Mouse (Mus musculus) heart, embryonic 11.5 days (tissue): ENCODE measurements around the gene 1700029I15Rik. TPM values are rescaled to one million over a fixed set of nuclear protein-coding genes. Genes with fewer than 3 reads are reported as not detected.

Experiments used
- ATAC-seq: fragments of 200-750 bp; cut with Nextera tagmentation; replicated peaks from 2 replicates; pipeline ENCODE4 v1.8.0; 2017; ENCODE audit warnings: moderate library complexity; ENCODE audit not compliant: insufficient number of reproducible peaks, low FRiP score, low TSS enrichment
- H3K27ac ChIP-seq: fragments of 300-500 bp; sonication (generic); 2 replicates; pipeline ENCODE4 v1.5.1; 2014; ENCODE audit warnings: mild to moderate bottlenecking, low read depth, low read length
- H3K27me3 ChIP-seq: fragments of 300-500 bp; sonication (generic); 2 replicates; pipeline ENCODE4 v1.6.1; 2014; ENCODE audit warnings: mild to moderate bottlenecking, low read length, mixed read lengths; ENCODE audit not compliant: control insufficient read depth, insufficient read depth
- H3K36me3 ChIP-seq: fragments of 300-500 bp; sonication (generic); 2 replicates; pipeline ENCODE4 v1.6.1; 2014; ENCODE audit warnings: mild to moderate bottlenecking, low read length, moderate library complexity, mixed read lengths; ENCODE audit not compliant: control insufficient read depth, insufficient read depth
- H3K4me1 ChIP-seq: fragments of 300-500 bp; sonication (generic); 2 replicates; pipeline ENCODE4 v1.6.1; 2014; ENCODE audit warnings: low read length; ENCODE audit not compliant: control insufficient read depth, insufficient read depth
- H3K4me2 ChIP-seq: fragments of 300-500 bp; sonication (generic); 2 replicates; pipeline ENCODE4 v1.6.1; 2014; ENCODE audit warnings: mild to moderate bottlenecking, moderate library complexity
- H3K4me3 ChIP-seq: fragments of 300-500 bp; sonication (generic); 2 replicates; pipeline ENCODE4 v1.5.1; 2014; ENCODE audit warnings: low read depth, low read length
- H3K9ac ChIP-seq: fragments of 300-500 bp; sonication (generic); 2 replicates; pipeline ENCODE4 v1.6.1; 2014; ENCODE audit warnings: mild to moderate bottlenecking, low read depth, low read length, moderate library complexity
- H3K9me3 ChIP-seq: fragments of 300-500 bp; sonication (generic); replicated peaks from 2 replicates; pipeline ENCODE4 v1.6.1; 2016; ENCODE audit warnings: low read length; ENCODE audit not compliant: control insufficient read depth
- WGBS: fragments of 180-500 bp; shearing (Covaris S2); extraction: QIAGEN DNeasy Blood & Tissue Kit; methylation state at CpG from one replicate; pipeline ENCODE4 v1.1.7; 2014; ENCODE audit not compliant: insufficient replicate concordance; 5-methylcytosine and 5-hydroxymethylcytosine counted together
- polyA plus RNA-seq: library from polyadenylated mRNA; unstranded; fragments of >200 nt; fragmentation: Nextera tagmentation; extraction: Ambion mirVana; gene quantifications from 2 replicates; pipeline ENCODE4 v1.2.1, GENCODE M21; 2014

Gene 1700029I15Rik
- polyA plus RNA-seq, 1 experiment from 2014 or later: 0.67 TPM

DNA sequence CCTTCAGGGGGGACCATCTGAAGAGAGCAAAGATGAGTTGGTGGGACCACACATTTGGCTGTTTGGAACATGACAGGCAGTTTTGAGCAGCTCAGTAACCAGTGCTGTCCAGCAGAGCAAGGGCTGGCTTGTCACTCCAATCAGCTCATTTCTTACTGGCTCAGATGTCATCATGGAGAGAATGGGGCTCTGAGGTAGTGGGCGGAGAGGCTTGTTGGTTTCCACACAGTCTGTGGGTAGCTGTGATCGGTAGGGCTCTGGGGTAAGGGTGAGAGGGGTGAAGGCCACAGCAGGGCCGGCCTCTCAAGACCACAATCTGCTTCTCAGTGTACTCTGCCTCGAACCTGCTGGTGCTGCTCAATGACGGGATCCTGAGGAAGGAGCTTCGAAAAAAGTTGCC lies 6.0 kb upstream of the 1700029I15Rik start:
- Histone ChIP-seq H3K9me3 (no peaks in the 10 kb centered on the region), H3K9ac (peak overlapping the region; percentile 77), H3K36me3 (peaks cover 6% of the 10 kb centered on the region; the same call in 1 of the 2 replicates), H3K4me2 (peak overlapping the region; percentile 98), H3K4me3 (no peak overlapping the region; the same call in 1 of the 2 replicates), H3K4me1 (peaks cover 15% of the 10 kb centered on the region), H3K27ac (no peak overlapping the region), H3K27me3 (peaks cover 21% of the 10 kb centered on the region)
- 84% methylated on average over 6 of the region's 6 CpGs for WGBS
- no peak for ATAC-seq

DNA sequence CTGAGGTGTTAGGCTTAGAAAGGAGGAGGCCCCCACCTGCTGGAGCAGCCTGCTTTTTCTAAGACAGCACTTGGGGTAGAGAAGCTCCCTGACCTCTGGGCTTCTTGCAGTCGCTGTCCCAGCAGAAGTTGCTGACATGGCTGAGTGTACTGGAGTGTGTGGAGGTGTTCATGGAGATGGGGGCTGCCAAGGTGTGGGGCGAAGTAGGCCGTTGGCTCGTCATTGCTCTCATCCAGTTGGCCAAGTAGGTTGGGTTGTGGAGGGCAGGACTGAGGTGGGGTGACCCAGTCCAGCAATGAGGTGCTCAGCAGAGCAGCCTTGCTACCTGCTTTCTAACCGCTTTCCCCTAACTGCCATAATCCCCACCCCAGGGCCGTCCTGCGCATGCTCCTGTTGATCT lies 5.0 kb upstream of the 1700029I15Rik start:
- Histone ChIP-seq H3K4me2 (no peak overlapping the region), H3K9ac (no peak overlapping the region), H3K9me3 (no peaks in the 10 kb centered on the region), H3K27me3 (peaks cover 10% of the 10 kb centered on the region), H3K36me3 (peaks cover 6% of the 10 kb centered on the region; the same call in 1 of the 2 replicates), H3K4me3 (no peak overlapping the region), H3K4me1 (peaks cover 11% of the 10 kb centered on the region; the same call in 1 of the 2 replicates), H3K27ac (no peak overlapping the region)
- WGBS: 87% methylated on average over 7 of the region's 7 CpGs
- no peak for ATAC-seq

DNA sequence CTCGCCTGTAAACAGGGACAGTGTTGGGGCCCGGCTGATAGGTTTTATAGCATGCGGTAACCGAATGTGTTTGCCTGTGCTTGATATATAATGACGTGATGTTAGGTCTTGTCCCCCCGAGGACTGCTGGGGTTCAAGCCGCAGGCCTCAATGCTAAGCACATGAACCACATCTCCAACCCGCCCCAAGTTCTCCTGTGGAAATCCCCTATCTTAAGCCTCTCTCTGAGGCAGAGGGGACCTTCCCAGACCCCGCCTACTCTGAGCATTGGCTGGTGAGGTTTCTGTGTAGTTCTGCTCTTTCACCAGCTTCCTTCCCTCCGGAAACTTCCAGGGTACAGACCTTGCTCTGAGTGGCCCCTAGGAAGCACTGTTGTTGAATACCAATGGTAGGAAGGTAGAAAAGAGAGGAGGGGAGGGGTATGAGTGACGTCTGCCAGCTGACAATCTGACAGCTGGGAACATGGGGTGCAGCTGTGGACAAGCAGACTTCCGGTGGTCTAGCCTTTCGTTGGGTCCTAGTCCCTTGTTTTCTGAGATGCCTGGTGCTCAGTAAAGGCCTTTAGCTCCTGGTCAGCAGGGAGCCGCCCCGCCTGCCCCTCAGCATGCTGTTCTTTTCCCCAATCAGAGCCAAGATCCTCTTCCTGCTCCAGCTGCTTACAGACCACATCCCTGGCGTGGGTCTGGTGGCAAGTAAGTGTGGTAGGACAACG lies 2.4 kb upstream of the 1700029I15Rik start:
- no peak for ATAC-seq
- H3K27me3 ChIP-seq: no peaks in the 10 kb centered on the region
- peaks cover 9% of the 10 kb centered on the region; the same call in 1 of the 2 replicates for H3K4me1 ChIP-seq
- H3K9ac ChIP-seq: no peak overlapping the region
- H3K36me3 ChIP-seq: peaks cover 6% of the 10 kb centered on the region; the same call in 1 of the 2 replicates
- H3K4me3 ChIP-seq: no peak overlapping the region
- no peaks in the 10 kb centered on the region for H3K9me3 ChIP-seq
- 77% methylated on average over 17 of the region's 17 CpGs for WGBS
- no peak overlapping the region for H3K4me2 ChIP-seq
- H3K27ac ChIP-seq: no peak overlapping the region

DNA sequence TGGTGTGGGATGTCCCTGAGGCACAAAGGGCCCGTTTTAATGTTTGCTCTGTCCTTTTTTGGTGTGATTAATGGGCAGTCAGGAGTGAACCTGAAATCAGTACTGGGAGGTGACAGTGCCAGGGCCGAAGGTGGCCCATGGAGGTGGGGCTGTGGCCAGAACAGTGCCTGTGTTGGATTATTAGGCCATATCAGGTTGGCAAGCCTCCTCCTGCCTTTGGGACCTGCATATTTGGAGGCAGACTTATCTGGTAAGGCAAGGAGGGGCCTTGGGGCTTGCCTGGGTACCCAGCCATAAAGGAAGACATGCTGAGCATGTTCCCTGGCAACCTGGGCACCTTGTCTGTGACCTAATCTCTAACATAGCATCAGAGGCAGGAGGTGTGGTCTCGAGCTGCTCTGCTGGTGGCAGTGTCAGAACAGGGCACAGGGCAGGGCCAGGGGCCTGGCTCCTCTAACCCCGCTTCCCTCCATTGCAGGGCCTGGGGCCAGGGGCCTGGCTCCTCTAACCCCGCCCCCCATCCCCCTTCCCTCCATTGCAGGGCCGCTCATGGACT lies 1.8 kb upstream of the 1700029I15Rik start:
- Histone ChIP-seq H3K9ac (no peak overlapping the region), H3K36me3 (peaks cover 6% of the 10 kb centered on the region; the same call in 1 of the 2 replicates), H3K9me3 (no peaks in the 10 kb centered on the region), H3K27me3 (no peaks in the 10 kb centered on the region), H3K4me3 (no peak overlapping the region), H3K4me1 (peaks cover 9% of the 10 kb centered on the region; the same call in 1 of the 2 replicates), H3K4me2 (no peak overlapping the region), H3K27ac (no peak overlapping the region)
- ATAC-seq: no peak
- WGBS: 75% methylated on average over 6 of the region's 6 CpGs

DNA sequence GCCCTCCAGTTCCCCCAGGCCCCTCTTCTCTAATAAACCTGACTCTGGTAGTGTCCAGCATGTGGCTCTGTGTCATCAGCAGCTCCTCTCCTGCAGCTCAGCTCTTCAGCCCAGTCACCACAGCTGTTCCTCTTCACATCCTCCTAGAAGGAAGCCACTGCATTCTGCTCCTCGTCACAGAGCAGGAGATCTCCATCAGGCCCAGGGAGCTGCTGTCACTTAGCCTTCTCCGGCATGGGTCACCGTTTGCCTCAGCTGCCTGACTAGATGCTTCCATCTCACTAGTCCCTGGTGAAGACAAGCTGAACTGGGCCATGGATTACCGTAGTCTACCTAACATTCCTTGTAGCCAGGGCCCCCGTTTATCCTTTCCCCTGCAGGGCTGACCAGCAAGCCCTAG lies 1.2 kb upstream of the 1700029I15Rik start:
- ATAC-seq: no peak
- WGBS: 78% methylated on average over 5 of the region's 5 CpGs

DNA sequence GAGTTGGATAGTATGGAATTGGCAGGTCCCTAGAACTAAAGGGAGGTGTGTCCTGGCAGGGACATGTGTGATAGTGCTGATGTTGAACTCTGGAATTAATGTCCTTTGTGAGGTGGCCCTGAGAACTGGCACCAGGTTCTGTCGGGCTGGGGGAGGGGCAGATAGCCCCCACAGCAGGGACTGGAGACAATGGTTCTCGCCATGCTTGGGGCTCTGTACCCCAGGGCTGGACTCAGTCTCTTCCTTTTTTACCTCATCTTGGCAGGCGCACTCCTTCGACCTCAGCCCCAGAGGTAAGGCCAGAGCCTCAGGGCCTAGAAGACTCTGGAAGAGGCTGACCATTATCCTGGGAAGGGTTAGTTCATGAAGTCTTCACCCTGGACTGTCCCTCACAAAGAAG lies 421 bp downstream of the 1700029I15Rik start:
- WGBS: 76% methylated on average over 4 of the region's 4 CpGs

More for the DNA sequence above, 1.2 kb upstream of the 1700029I15Rik start:
- H3K9me3 ChIP-seq: no peaks in the 10 kb centered on the region
- peaks cover 4% of the 10 kb centered on the region; the same call in 1 of the 2 replicates for H3K4me1 ChIP-seq
- peaks cover 6% of the 10 kb centered on the region; the same call in 1 of the 2 replicates for H3K36me3 ChIP-seq
- H3K4me3 ChIP-seq: no peak overlapping the region
- H3K27me3 ChIP-seq: no peaks in the 10 kb centered on the region
- no peak overlapping the region for H3K4me2 ChIP-seq
- no peak overlapping the region for H3K9ac ChIP-seq
- no peak overlapping the region for H3K27ac ChIP-seq

DNA sequence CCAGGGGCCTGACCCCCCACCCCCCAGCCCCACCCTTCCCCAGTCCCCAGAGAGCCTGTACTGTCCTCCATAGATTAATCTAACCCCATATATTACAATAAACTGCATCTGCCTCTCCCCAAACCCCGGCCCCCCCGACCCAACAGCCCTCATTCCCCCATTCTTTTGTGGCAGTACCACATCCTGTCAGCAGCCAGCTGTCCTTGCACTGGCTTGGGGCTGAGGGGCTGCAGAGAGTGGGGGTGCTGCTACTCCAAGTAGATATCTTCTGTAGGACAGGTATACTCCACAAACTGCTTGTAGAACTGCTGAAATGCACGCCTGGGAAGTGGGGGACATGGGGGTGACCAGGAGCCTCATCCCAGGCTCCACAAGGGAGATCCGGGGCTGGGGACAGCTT lies 1.8 kb downstream of the 1700029I15Rik start:
- no peak for ATAC-seq
- H3K36me3 ChIP-seq: no peaks in the 10 kb centered on the region; the same call in 1 of the 2 replicates
- H3K27me3 ChIP-seq: peaks cover 16% of the 10 kb centered on the region

More for the DNA sequence above, 421 bp downstream of the 1700029I15Rik start:
- H3K36me3 ChIP-seq: peaks cover 6% of the 10 kb centered on the region; the same call in 1 of the 2 replicates
- H3K27me3 ChIP-seq: peaks cover 8% of the 10 kb centered on the region
- ATAC-seq: no peak
- H3K9me3 ChIP-seq: no peaks in the 10 kb centered on the region
- no peak overlapping the region for H3K9ac ChIP-seq
- H3K4me2 ChIP-seq: no peak overlapping the region
- no peak overlapping the region for H3K4me3 ChIP-seq
- no peaks in the 10 kb centered on the region for H3K4me1 ChIP-seq
- no peak overlapping the region for H3K27ac ChIP-seq

DNA sequence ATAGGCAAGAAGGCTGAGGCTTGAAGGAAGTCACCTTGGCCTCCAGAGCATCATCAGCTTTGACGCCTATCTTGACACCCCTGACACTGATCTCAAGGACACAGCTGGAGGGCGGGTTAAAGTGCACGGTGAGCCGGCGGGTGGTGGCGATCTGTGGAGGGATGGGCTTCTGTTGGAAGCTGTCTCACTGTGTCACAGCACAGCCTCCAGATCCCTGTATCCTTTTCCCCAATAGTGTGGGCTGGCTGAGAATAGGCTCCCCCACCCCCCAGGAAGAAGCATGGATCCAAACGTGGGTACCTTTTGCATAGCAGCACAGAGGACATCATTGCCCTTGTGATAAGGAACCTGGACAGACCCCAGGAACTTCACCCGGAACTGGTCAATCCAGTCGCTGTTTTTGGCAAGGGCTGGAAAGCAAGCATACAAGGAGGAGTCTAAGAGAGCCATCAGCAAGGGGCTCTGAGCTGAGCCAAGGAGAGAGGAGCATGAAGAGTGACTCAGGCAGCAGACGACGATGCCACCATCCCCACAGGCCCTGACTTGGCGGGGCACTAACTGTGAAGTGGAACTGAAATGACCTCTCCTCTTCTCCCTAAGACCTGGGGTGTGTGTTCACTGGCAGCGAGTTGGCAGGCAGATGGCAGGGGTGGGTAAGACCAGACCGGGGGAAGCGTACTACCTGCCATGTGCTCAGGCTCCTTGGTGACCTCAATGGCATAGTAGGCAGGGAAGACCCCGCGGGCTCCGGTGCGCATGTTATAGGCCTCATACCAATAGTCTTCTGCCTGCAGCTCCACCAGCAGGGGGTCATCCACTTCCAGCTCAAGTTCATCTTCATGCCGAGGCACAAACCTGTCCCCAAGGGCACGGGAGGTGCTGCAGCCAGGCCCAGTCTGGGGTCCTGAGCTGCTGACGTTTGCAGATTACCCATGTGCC lies 3.0 kb downstream of the 1700029I15Rik start:
- ATAC-seq: no peak
- no peak overlapping the region for H3K4me2 ChIP-seq
- whole genome bisulfite sequencing: 66% methylated on average over 22 of the region's 22 CpGs
- H3K4me1 ChIP-seq: no peaks in the 10 kb centered on the region; the same call in 1 of the 2 replicates
- no peak overlapping the region for H3K27ac ChIP-seq
- no peak overlapping the region for H3K4me3 ChIP-seq
- H3K9ac ChIP-seq: no peak overlapping the region
- H3K9me3 ChIP-seq: no peaks in the 10 kb centered on the region
- no peaks in the 10 kb centered on the region; the same call in 1 of the 2 replicates for H3K36me3 ChIP-seq
- H3K27me3 ChIP-seq: peaks cover 18% of the 10 kb centered on the region

More for the DNA sequence above, 1.8 kb downstream of the 1700029I15Rik start:
- Histone ChIP-seq H3K27ac (no peak overlapping the region), H3K4me2 (no peak overlapping the region), H3K9ac (no peak overlapping the region), H3K4me1 (no peaks in the 10 kb centered on the region; the same call in 1 of the 2 replicates), H3K4me3 (no peak overlapping the region), H3K9me3 (no peaks in the 10 kb centered on the region)
- 71% methylated on average over 4 of the region's 4 CpGs for WGBS
